Mouse (Mus musculus) kidney, postnatal 36 days (tissue): ENCODE data around the gene Ccdc15.
A peak's percentile ranks its signal among the peaks of the same experiment; 100 is the strongest.

Experiments used
- DNase-seq, 2 experiments: peaks; one replicate each; pipeline ENCODE4 v3.0.0; 2021 to 2022; ENCODE audit warnings: mixed read lengths in 2 of 2

Gene Ccdc15

GRCm38 (mm10) chr9:37230486-37231195 is 117.6 kb downstream of the Ccdc15 start:
- no peak for DNase-seq

GRCm38 (mm10) chr9:37229880-37230325 is 118.3 kb downstream of the Ccdc15 start:
- DNase-seq, result peak; percentile 58 to 70
